In the genomic region with DNA sequence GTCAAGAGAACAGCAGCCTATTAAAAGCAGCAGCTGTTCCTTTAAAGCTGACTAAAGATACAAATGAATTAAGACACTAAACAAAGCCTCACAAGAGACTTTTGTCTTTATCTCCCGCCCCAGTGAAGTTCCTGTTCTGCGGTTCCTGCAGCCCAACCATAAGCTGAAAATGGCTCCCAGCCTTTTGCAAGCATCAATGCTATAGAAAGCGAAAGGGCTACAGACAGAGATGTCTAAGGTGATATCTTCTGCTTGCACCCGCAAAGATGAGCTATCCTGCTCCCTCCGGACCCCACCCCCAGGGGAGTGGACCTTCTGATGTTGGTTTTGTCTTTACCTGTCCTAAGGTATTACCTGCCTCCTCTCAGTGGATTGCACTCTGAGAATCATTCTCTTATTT, we compare ENCODE assay signal across 20 mouse cellular contexts. TPM values are rescaled to one million over a fixed set of nuclear protein-coding genes. Genes with fewer than 3 reads are reported as not detected.
A peak's percentile ranks its signal among the peaks of the same experiment; 100 is the strongest.
DNase-seq lines count a peak whose midpoint lies in the region; ATAC-seq and TF ChIP-seq lines count a peak whose summit lies in the region.
"Had no signal": no experiment of that assay in that cellular context is flagged by ENCODE, and none has a peak within 500 bp of the region (broad histone marks: within the 10 kb centered on the region; RNA-seq: fewer than 3 reads in every experiment).

No protein-coding gene starts in this region.

- no peak overlapping the region for H3K4me3 ChIP-seq in liver, postnatal 0 days (ENCODE audit: low read depth, low read length)
- H3K4me3 ChIP-seq in forebrain, embryonic 16.5 days (replicated peaks; ENCODE audit: low read length) = no peak overlapping the region
- H3K4me3 ChIP-seq: embryonic facial prominence, embryonic 12.5 days; hindbrain, embryonic 15.5 days; left cerebral cortex, adult 2 months; limb, embryonic 12.5 days; liver, embryonic 13.5 days; midbrain, embryonic 13.5 days had no signal

- ATAC-seq in granulocyte monocyte progenitor cell, adult 5-6 weeks (replicated peaks; ENCODE audit: poor library complexity, severe bottlenecking) = peak; percentile 59
- peak; percentile 58; the same call in 1 of the 2 replicates for ATAC-seq in monocyte, adult 5-6 weeks (replicated peaks; ENCODE audit: insufficient number of reproducible peaks, low FRiP score, low TSS enrichment, poor library complexity, severe bottlenecking)
- no peak for ATAC-seq in liver, postnatal 0 days
- no peak for ATAC-seq in forebrain, embryonic 16.5 days
- ATAC-seq: midbrain, embryonic 13.5 days had no signal

- no peak for TF ChIP-seq CTCF in liver, postnatal 0 days (IDR thresholded peaks at IDR 0.05; ENCODE audit: low read depth)

- 24% methylated on average over 5 of the region's 5 CpGs for WGBS in liver, postnatal 0 days (ENCODE audit: insufficient replicate concordance)
- WGBS in forebrain, embryonic 16.5 days = 62% methylated on average over 5 of the region's 5 CpGs

- no peak overlapping the region for H3K4me2 ChIP-seq in liver, postnatal 0 days (ENCODE audit: low read depth, low read length)
- H3K4me2 ChIP-seq in forebrain, embryonic 16.5 days (ENCODE audit: low read length) = no peak overlapping the region
- H3K4me2 ChIP-seq: embryonic facial prominence, embryonic 12.5 days; hindbrain, embryonic 15.5 days; limb, embryonic 12.5 days; liver, embryonic 13.5 days; midbrain, embryonic 13.5 days had no signal

- no peaks in the 10 kb centered on the region for H3K27me3 ChIP-seq in liver, postnatal 0 days (ENCODE audit: insufficient read depth, low read length)
- peaks cover 9% of the 10 kb centered on the region for H3K27me3 ChIP-seq in forebrain, embryonic 16.5 days (replicated peaks; ENCODE audit: control insufficient read depth, insufficient read depth, low read length)

- H3K9ac ChIP-seq in liver, postnatal 0 days (replicated peaks) = no peak overlapping the region
- H3K9ac ChIP-seq in forebrain, embryonic 16.5 days (replicated peaks; ENCODE audit: low read depth, low read length) = no peak overlapping the region
- H3K9ac ChIP-seq: embryonic facial prominence, embryonic 12.5 days; hindbrain, embryonic 15.5 days; limb, embryonic 12.5 days; liver, embryonic 13.5 days; midbrain, embryonic 13.5 days had no signal

- no peak overlapping the region for H3K27ac ChIP-seq in liver, postnatal 0 days (ENCODE audit: low read depth)
- H3K27ac ChIP-seq in forebrain, embryonic 16.5 days (ENCODE audit: low read length) = no peak overlapping the region
- H3K27ac ChIP-seq: embryonic facial prominence, embryonic 12.5 days; hindbrain, embryonic 15.5 days; left cerebral cortex, adult 2 months; limb, embryonic 12.5 days; liver, embryonic 13.5 days; midbrain, embryonic 13.5 days had no signal

- DNase-seq in CD8-positive naive resting alpha-beta T cell, adult 2 months (ENCODE audit: low read depth in 2 of 2, low spot score in 2 of 2) = peak; percentile 44 to 59
- peak; percentile 45 for DNase-seq in thymus, postnatal 0 days (ENCODE audit: low spot score)
- DNase-seq in liver, postnatal 0 days = no peak
- DNase-seq in gastrocnemius, adult 18-20 months (ENCODE audit: low spot score) = no peak
- no peak for DNase-seq in heart, adult 8-10 months (ENCODE audit: low spot score)
- DNase-seq: adrenal gland, postnatal 36 days; cerebellum, adult 8-10 months; gastrocnemius, postnatal 10 days; kidney, adult 18-20 months; kidney, postnatal 10 days; liver, embryonic 13.5 days; lung, postnatal 14 days had no signal

- no peaks in the 10 kb centered on the region for H3K9me3 ChIP-seq in liver, postnatal 0 days (ENCODE audit: low read length)
- H3K9me3 ChIP-seq in forebrain, embryonic 16.5 days (ENCODE audit: control insufficient read depth, low read length) = no peaks in the 10 kb centered on the region
- H3K9me3 ChIP-seq: embryonic facial prominence, embryonic 12.5 days; hindbrain, embryonic 15.5 days; limb, embryonic 12.5 days; liver, embryonic 13.5 days; midbrain, embryonic 13.5 days had no signal

- no peaks in the 10 kb centered on the region for H3K36me3 ChIP-seq in liver, postnatal 0 days (replicated peaks; ENCODE audit: insufficient read depth, low read length)
- H3K36me3 ChIP-seq in forebrain, embryonic 16.5 days (ENCODE audit: control insufficient read depth, insufficient read depth) = no peaks in the 10 kb centered on the region
- H3K36me3 ChIP-seq: embryonic facial prominence, embryonic 12.5 days; hindbrain, embryonic 15.5 days; limb, embryonic 12.5 days; liver, embryonic 13.5 days; midbrain, embryonic 13.5 days had no signal

- peaks cover 12% of the 10 kb centered on the region; the same call in 1 of the 2 replicates for H3K4me1 ChIP-seq in liver, postnatal 0 days (ENCODE audit: insufficient read depth)
- peaks cover 11% of the 10 kb centered on the region for H3K4me1 ChIP-seq in forebrain, embryonic 16.5 days (replicated peaks; ENCODE audit: control insufficient read depth, insufficient read depth, low read length)
- H3K4me1 ChIP-seq: embryonic facial prominence, embryonic 12.5 days; liver, embryonic 13.5 days had no signal

- no peak for TF ChIP-seq EP300 in liver, postnatal 0 days (IDR thresholded peaks at IDR 0.05; ENCODE audit: low read depth)

RNA-seq across cellular contexts. Expression of a gene that starts 1.7 kb away (rescaled TPM):
- 1.7 and 3.6 TPM in 2 replicates for total RNA-seq in granulocyte monocyte progenitor cell, adult 5-6 weeks (2014; fragmentation: Nextera tagmentation)
- 0.69 and 1.3 TPM in 2 replicates for total RNA-seq in granulocyte monocyte progenitor cell, adult 5-6 weeks (2017)
- 18.9 to 54.3 TPM (median 21.2 TPM) in 3 replicates for total RNA-seq in monocyte, adult 5-6 weeks (2017)
- polyA plus RNA-seq in thymus, postnatal 0 days (2015; fragmentation: Nextera tagmentation; extraction: Ambion mirVana) = 3.4 and 4.0 TPM in 2 replicates
- 1.4 and 1.7 TPM in 2 replicates for polyA plus RNA-seq in liver, postnatal 0 days (2015; fragmentation: Nextera tagmentation; extraction: Ambion mirVana)
- 0.21 and 0.24 TPM in 2 replicates for polyA plus RNA-seq in forebrain, embryonic 16.5 days (2015; fragmentation: Nextera tagmentation; extraction: Ambion mirVana)
- under 1 TPM; 0.05 to 0.12 TPM for total RNA-seq in gastrocnemius, adult 18-20 months (2021)
- total RNA-seq in heart, adult 8-10 months (2022) = under 1 TPM; 0.26 to 0.72 (median 0.37) TPM

Comparison
In these comparisons a context has a peak if more than half of its experiments do, and no peak if none do; other contexts are left out.
1. DNase-seq: peak in CD8-positive naive resting alpha-beta T cell, adult 2 months (2 of 2) and thymus, postnatal 0 days (single experiment); none in liver, postnatal 0 days (single experiment), gastrocnemius, adult 18-20 months (single experiment) and heart, adult 8-10 months (single experiment).
2. ATAC-seq: peak in granulocyte monocyte progenitor cell, adult 5-6 weeks (single experiment) and monocyte, adult 5-6 weeks (single experiment); none in liver, postnatal 0 days (single experiment) and forebrain, embryonic 16.5 days (single experiment).